Mouse (Mus musculus): ENCODE data around the gene Calr. TPM values are rescaled to one million over a fixed set of nuclear protein-coding genes. Genes with fewer than 3 reads are reported as not detected.

The Calr gene
- polyA plus RNA-seq (2012; rRNA removed) = 669 and 1,481 TPM in 2 replicates

DNA sequence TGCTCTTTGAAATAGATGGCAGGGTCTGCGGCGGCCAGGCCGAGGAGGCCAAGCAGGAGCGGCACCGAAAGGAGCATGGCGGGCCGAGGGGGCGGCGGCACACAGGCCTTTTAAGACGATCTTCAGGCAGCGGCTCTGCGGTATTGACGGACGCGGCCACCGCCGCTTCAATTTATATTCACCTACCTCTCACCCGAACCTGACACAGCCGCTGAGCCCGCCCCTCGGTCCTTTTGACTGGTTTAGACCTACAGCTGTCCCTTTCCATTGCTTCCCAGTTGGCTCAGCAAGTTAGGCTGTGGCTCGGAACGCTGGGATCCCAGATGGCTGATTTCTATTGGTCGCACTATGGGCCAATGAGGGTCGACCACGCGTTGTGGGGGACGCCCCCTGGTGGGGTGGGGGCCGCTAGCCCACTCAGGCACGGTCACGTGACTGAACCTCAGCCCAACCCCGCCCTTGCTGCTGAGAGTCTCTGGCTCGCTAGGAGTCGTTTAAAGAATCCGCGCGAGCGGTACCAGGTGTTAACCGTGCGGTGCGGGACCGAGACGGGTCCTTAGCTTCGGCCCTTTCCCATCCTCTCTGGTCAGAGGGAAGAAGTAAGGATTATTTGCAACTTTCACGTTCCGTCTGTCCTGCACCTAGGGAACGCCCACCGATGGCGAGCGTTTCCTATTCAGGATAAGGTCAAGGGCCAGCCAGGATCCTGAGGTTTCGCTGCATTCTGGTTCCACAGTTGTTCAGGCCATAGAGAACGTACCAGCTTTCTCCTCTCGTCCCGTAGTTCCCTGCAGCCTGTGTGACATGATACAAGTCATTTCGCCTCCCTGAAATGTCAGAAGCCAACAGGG, at the start of gene Calr:
Gene Calr, minus strand, starts transcription at position 213 of the 851 bp plus-strand sequence.

DNA sequence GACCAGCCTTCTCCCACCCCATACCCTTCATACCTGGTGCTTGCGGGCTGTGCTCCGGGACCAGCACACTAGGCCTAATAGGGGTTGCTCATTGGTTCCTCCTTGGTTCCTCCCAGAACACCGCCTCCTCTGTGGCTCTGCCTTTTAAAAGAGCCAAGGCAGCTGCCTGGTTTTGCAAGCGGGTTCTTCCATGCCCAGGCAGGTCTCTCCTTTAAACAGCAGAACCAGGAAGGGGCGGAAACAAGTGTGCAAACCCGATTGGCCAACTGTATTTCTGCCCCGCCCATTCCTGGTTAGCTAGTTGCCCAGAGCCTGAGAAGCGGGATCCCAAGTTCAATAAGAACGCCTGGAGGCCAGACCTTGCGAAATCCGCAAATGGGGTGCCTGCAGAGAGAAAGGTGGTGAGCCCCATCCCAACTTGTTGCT, 47.0 kb upstream of the Calr start, which contains the start of gene Gcdh:
Gene Gcdh, minus strand, starts transcription at position 213 of the 426 bp plus-strand sequence.

GRCm38 (mm10) chr8:84871376-84872308, 24.9 kb upstream of the Calr start, which contains the start of gene Syce2:
Syce2 (plus strand) TSS chr8:84872111.

GRCm38 (mm10) chr8:84856864-84857441, 10.2 kb upstream of the Calr start, which contains the start of gene Farsa:
Farsa (plus strand) TSS chr8:84856989.

DNA sequence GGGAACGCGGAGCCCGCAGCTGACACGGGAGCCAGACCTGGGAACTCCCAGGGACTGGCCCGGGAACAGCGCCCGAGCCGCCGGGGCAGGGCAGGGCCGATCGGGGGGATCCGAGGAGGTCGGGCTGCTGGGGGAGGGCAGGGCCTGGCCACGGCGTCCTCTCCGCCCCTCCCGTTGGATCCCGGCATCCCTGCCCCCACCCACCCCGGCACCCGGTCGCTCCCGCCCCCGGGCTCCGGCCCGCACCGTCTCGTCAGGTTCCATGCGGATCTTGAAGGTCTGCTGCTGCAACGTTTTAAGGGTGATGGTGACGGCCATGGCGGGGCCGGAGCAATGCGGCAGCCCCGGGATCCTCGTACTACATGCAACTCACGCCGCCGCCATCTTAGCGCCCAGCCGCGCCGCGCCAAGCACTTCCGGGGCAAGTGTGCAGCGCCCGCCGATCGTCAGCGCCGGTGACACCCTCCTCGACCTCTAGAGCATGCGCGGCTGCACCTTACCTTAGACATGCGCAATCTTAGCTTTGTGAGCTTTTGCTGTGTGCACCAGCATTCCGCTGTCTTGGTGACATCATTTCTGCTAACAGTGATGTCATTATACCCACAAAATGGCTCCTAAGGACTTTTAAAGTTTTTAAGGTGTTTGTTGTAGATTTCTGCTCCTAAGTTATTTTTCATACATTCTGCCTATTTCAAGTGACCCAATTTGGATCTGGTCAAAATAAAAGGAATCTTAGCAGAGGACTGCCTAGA, 6.3 kb downstream of the Calr start, which contains the start of gene Rad23a:
Gene Rad23a, minus strand, starts transcription at position 418 of the 752 bp plus-strand sequence.

DNA sequence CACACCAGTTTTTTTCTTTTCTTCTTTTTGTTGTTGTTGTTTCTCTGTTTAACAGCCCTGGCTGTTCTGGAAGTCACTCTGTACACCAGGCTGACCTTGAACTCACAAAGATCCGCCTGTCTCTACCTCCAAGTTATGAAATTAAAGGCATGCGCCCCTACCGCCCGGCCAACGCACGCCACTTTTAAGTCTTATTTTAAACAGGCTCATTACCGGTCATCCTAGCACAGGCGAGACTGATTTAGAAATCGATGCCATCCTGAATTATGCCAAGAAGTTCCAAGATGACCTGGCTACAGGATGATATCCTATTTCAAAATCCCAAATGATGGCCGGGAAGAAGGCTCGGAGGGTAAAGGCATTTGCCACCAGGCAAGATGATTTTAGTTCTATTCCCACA, 15.2 kb downstream of the Calr start, which contains the start of gene Gadd45gip1:
Gene Gadd45gip1, plus strand, starts transcription at position 33 of the 400 bp plus-strand sequence.

DNA sequence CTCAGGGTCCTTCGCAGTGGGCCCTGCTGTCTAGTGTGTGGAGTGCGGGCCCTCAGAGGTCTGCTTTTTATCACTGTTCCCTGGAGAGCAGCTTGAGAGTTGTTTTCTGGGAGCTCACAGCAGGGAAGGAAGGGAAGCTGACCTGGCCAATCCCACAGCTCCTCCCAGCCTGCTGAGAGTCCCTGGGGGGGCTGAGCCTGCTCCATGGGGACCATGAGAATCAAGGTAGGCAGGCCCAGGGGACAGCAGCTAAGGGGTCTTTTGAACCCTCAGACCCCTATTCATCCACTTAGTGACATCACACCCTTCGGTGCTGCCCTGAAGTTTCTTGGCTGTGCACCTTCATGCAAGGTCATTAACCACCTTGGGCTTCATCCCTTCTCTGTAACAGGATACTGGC, 24.0 kb downstream of the Calr start, which contains the start of gene Dand5:
Gene Dand5, minus strand, starts transcription at position 101 of the 400 bp plus-strand sequence.

GRCm38 (mm10) chr8:84799999-84800831, 46.5 kb downstream of the Calr start, which contains the start of gene Nfix:
Nfix (minus strand) TSS chr8:84800344.

Other genes with a start within 250 kb of the Calr start
- gene Ier2, start 184.1 kb downstream of the Calr start, polyA plus RNA-seq (2012; rRNA removed) = 22.8 and 24.3 TPM in 2 replicates
- 109 and 112 TPM in 2 replicates for gene Trmt1, start 160.6 kb downstream of the Calr start, polyA plus RNA-seq (2012; rRNA removed)
- gene Nacc1, start 159.1 kb downstream of the Calr start, polyA plus RNA-seq (2012; rRNA removed) = 55.6 and 88.0 TPM in 2 replicates
- gene Lyl1, start 145.5 kb downstream of the Calr start, polyA plus RNA-seq (2012; rRNA removed) = 6.1 and 7.2 TPM in 2 replicates
- gene G430095P16Rik, start 123.9 kb downstream of the Calr start, polyA plus RNA-seq (2012; rRNA removed) = 2.7 and 4.9 TPM in 2 replicates
- 7.8 and 9.6 TPM in 2 replicates for gene Nfix, start 46.6 kb downstream of the Calr start, polyA plus RNA-seq (2012; rRNA removed)
- 3.2 and 4.7 TPM in 2 replicates for gene Dand5, start 24.1 kb downstream of the Calr start, polyA plus RNA-seq (2012; rRNA removed)
- 29.3 and 32.5 TPM in 2 replicates for gene Gadd45gip1, start 15.4 kb downstream of the Calr start, polyA plus RNA-seq (2012; rRNA removed)
- 65.7 and 76.9 TPM in 2 replicates for gene Rad23a, start 6.3 kb downstream of the Calr start, polyA plus RNA-seq (2012; rRNA removed)
- gene Farsa, start 10.1 kb upstream of the Calr start, polyA plus RNA-seq (2012; rRNA removed) = 97.5 and 98.6 TPM in 2 replicates
- 38.7 and 41.1 TPM in 2 replicates for gene Syce2, start 25.2 kb upstream of the Calr start, polyA plus RNA-seq (2012; rRNA removed)
- gene Gcdh, start 47.0 kb upstream of the Calr start, polyA plus RNA-seq (2012; rRNA removed) = 47.6 and 59.7 TPM in 2 replicates
- gene Klf1, start 55.0 kb upstream of the Calr start, polyA plus RNA-seq (2012; rRNA removed) = 13.0 and 22.9 TPM in 2 replicates
- 8.9 and 10.6 TPM in 2 replicates for gene Dnase2a, start 61.6 kb upstream of the Calr start, polyA plus RNA-seq (2012; rRNA removed)
- 21.4 and 22.8 TPM in 2 replicates for gene Mast1, start 90.4 kb upstream of the Calr start, polyA plus RNA-seq (2012; rRNA removed)
- 1.1 TPM in 2 replicates for gene Rtbdn, start 100.1 kb upstream of the Calr start, polyA plus RNA-seq (2012; rRNA removed)
- gene Gm49661, start 122.5 kb upstream of the Calr start, polyA plus RNA-seq (2012; rRNA removed) = not detected in 2 replicates
- 836 and 1,138 TPM in 2 replicates for gene Prdx2, start 122.7 kb upstream of the Calr start, polyA plus RNA-seq (2012; rRNA removed)
- gene Rnaseh2a, start 122.8 kb upstream of the Calr start, polyA plus RNA-seq (2012; rRNA removed) = 85.7 and 158 TPM in 2 replicates
- 3.7 and 3.8 TPM in 2 replicates for gene Junb, start 131.8 kb upstream of the Calr start, polyA plus RNA-seq (2012; rRNA removed)
- 12.8 and 15.9 TPM in 2 replicates for gene Hook2, start 143.7 kb upstream of the Calr start, polyA plus RNA-seq (2012; rRNA removed)
- 0.04 TPM in 1 of 2 replicates, not detected in the other for gene Best2, start 167.6 kb upstream of the Calr start, polyA plus RNA-seq (2012; rRNA removed)
- 186 and 196 TPM in 2 replicates for gene Asna1, start 178.3 kb upstream of the Calr start, polyA plus RNA-seq (2012; rRNA removed)
- gene Trir, start 179.9 kb upstream of the Calr start, polyA plus RNA-seq (2012; rRNA removed) = 185 and 357 TPM in 2 replicates
- gene Tnpo2, start 190.0 kb upstream of the Calr start, polyA plus RNA-seq (2012; rRNA removed) = 72.4 and 83.1 TPM in 2 replicates
- 40.9 and 42.1 TPM in 2 replicates for gene Fbxw9, start 213.1 kb upstream of the Calr start, polyA plus RNA-seq (2012; rRNA removed)
- gene Gm5741, start 221.0 kb upstream of the Calr start, polyA plus RNA-seq (2012; rRNA removed) = 0.71 and 0.82 TPM in 2 replicates
- 44.7 and 49.4 TPM in 2 replicates for gene Dhps, start 224.8 kb upstream of the Calr start, polyA plus RNA-seq (2012; rRNA removed)
- gene Wdr83os, start 233.8 kb upstream of the Calr start, polyA plus RNA-seq (2012; rRNA removed) = 85.3 and 89.8 TPM in 2 replicates
- 72.7 and 84.7 TPM in 2 replicates for gene Wdr83, start 234.4 kb upstream of the Calr start, polyA plus RNA-seq (2012; rRNA removed)
- 18.3 and 21.6 TPM in 2 replicates for gene Man2b1, start 236.3 kb upstream of the Calr start, polyA plus RNA-seq (2012; rRNA removed)